Mouse (Mus musculus): ENCODE data around the gene Sim2. TPM values are rescaled to one million over a fixed set of nuclear protein-coding genes. Genes with fewer than 3 reads are reported as not detected.

Sim2 gene
- total and polyA plus RNA-seq, 2 experiments: not detected

- H3K27ac ChIP-seq (replicated peaks; ENCODE audit: insufficient read depth, low read depth, low read length): no peak overlapping the region
Observed at GRCm38 (mm10) chr16:94085603-94086285, 1.0 kb downstream of the Sim2 start.

GRCm38 (mm10) chr16:94086701-94087569, 2.2 kb downstream of the Sim2 start:
- H3K27ac ChIP-seq (replicated peaks; ENCODE audit: insufficient read depth, low read depth, low read length): no peak overlapping the region
- H3K4me1 ChIP-seq (ENCODE audit: control insufficient read depth, insufficient read depth, low read length): 0 out of 2 replicates have a peak, but pooled peaks cover 3% of the 10 kb centered on the region
- H3K79me2 ChIP-seq (ENCODE audit: control insufficient read depth, insufficient read depth, low read length): no peaks in the 10 kb centered on the region
- no peak overlapping the region for H3K9ac ChIP-seq (ENCODE audit: low read depth, low read length)
- 5% methylated on average over 50 of the region's 50 CpGs for WGBS
- no peak overlapping the region for H3K4me3 ChIP-seq (ENCODE audit: insufficient read depth, low read depth, low read length)
- no peaks in the 10 kb centered on the region for H3K36me3 ChIP-seq (ENCODE audit: control insufficient read depth, insufficient read depth, low read length)
- DNase-seq (ENCODE audit: extremely low read depth, low read depth, low spot score): no peak
- H3K27me3 ChIP-seq (ENCODE audit: control insufficient read depth, insufficient read depth, low read length): peaks cover 37% of the 10 kb centered on the region
- TF ChIP-seq CTCF (IDR thresholded peaks at IDR 0.05; ENCODE audit: low read depth, low read length) (no peak), POLR2A (IDR thresholded peaks at IDR 0.05; ENCODE audit: extremely low read depth, insufficient read depth, low read length) (no peak)

More at GRCm38 (mm10) chr16:94085603-94086285, 1.0 kb downstream of the Sim2 start:
- no peak for DNase-seq (ENCODE audit: extremely low read depth, low read depth, low spot score)
- H3K27me3 ChIP-seq (ENCODE audit: control insufficient read depth, insufficient read depth, low read length): peaks cover 33% of the 10 kb centered on the region
- 0 out of 2 replicates have a peak, but pooled peaks cover 3% of the 10 kb centered on the region for H3K4me1 ChIP-seq (ENCODE audit: control insufficient read depth, insufficient read depth, low read length)
- no peaks in the 10 kb centered on the region for H3K36me3 ChIP-seq (ENCODE audit: control insufficient read depth, insufficient read depth, low read length)
- H3K79me2 ChIP-seq (ENCODE audit: control insufficient read depth, insufficient read depth, low read length): no peaks in the 10 kb centered on the region
- no peak overlapping the region; the same call in 1 of the 2 replicates for H3K4me3 ChIP-seq (ENCODE audit: insufficient read depth, low read depth, low read length)
- TF ChIP-seq POLR2A (IDR thresholded peaks at IDR 0.05; ENCODE audit: extremely low read depth, insufficient read depth, low read length): no peak
- TF ChIP-seq CTCF (IDR thresholded peaks at IDR 0.05; ENCODE audit: low read depth, low read length): no peak
- 2% methylated on average over 57 of the region's 57 CpGs for WGBS
- H3K9ac ChIP-seq (ENCODE audit: low read depth, low read length): no peak overlapping the region

GRCm38 (mm10) chr16:94087570-94088225, 3.0 kb downstream of the Sim2 start:
- TF ChIP-seq CTCF (IDR thresholded peaks at IDR 0.05; ENCODE audit: low read depth, low read length) (no peak), POLR2A (IDR thresholded peaks at IDR 0.05; ENCODE audit: extremely low read depth, insufficient read depth, low read length) (no peak)
- H3K9ac ChIP-seq (ENCODE audit: low read depth, low read length): no peak overlapping the region
- H3K4me3 ChIP-seq (ENCODE audit: insufficient read depth, low read depth, low read length): no peak overlapping the region
- H3K27ac ChIP-seq (replicated peaks; ENCODE audit: insufficient read depth, low read depth, low read length): no peak overlapping the region
- WGBS: 9% methylated on average over 16 of the region's 16 CpGs
- H3K79me2 ChIP-seq (ENCODE audit: control insufficient read depth, insufficient read depth, low read length): no peaks in the 10 kb centered on the region
- peaks cover 37% of the 10 kb centered on the region for H3K27me3 ChIP-seq (ENCODE audit: control insufficient read depth, insufficient read depth, low read length)
- no peak for DNase-seq (ENCODE audit: extremely low read depth, low read depth, low spot score)
- H3K36me3 ChIP-seq (ENCODE audit: control insufficient read depth, insufficient read depth, low read length): no peaks in the 10 kb centered on the region
- H3K4me1 ChIP-seq (ENCODE audit: control insufficient read depth, insufficient read depth, low read length): 0 out of 2 replicates have a peak, but pooled peaks cover 3% of the 10 kb centered on the region

GRCm38 (mm10) chr16:94088226-94088748, 3.6 kb downstream of the Sim2 start:
- Histone ChIP-seq H3K4me1 (ENCODE audit: control insufficient read depth, insufficient read depth, low read length) (0 out of 2 replicates have a peak, but pooled peaks cover 3% of the 10 kb centered on the region), H3K36me3 (ENCODE audit: control insufficient read depth, insufficient read depth, low read length) (no peaks in the 10 kb centered on the region), H3K27me3 (ENCODE audit: control insufficient read depth, insufficient read depth, low read length) (peaks cover 34% of the 10 kb centered on the region), H3K9ac (ENCODE audit: low read depth, low read length) (no peak overlapping the region), H3K4me3 (ENCODE audit: insufficient read depth, low read depth, low read length) (no peak overlapping the region), H3K79me2 (ENCODE audit: control insufficient read depth, insufficient read depth, low read length) (no peaks in the 10 kb centered on the region), H3K27ac (replicated peaks; ENCODE audit: insufficient read depth, low read depth, low read length) (no peak overlapping the region)
- 10% methylated on average over 11 of the region's 11 CpGs for WGBS
- DNase-seq (ENCODE audit: extremely low read depth, low read depth, low spot score): no peak
- TF ChIP-seq POLR2A (IDR thresholded peaks at IDR 0.05; ENCODE audit: extremely low read depth, insufficient read depth, low read length) (no peak), CTCF (IDR thresholded peaks at IDR 0.05; ENCODE audit: low read depth, low read length) (no peak)

- Histone ChIP-seq H3K4me1 (ENCODE audit: control insufficient read depth, insufficient read depth, low read length) (0 out of 2 replicates have a peak, but pooled peaks cover 3% of the 10 kb centered on the region), H3K36me3 (ENCODE audit: control insufficient read depth, insufficient read depth, low read length) (no peaks in the 10 kb centered on the region), H3K27ac (replicated peaks; ENCODE audit: insufficient read depth, low read depth, low read length) (no peak overlapping the region), H3K79me2 (ENCODE audit: control insufficient read depth, insufficient read depth, low read length) (no peaks in the 10 kb centered on the region), H3K27me3 (ENCODE audit: control insufficient read depth, insufficient read depth, low read length) (peaks cover 41% of the 10 kb centered on the region), H3K9ac (ENCODE audit: low read depth, low read length) (no peak overlapping the region), H3K4me3 (ENCODE audit: insufficient read depth, low read depth, low read length) (no peak overlapping the region)
- TF ChIP-seq POLR2A (IDR thresholded peaks at IDR 0.05; ENCODE audit: extremely low read depth, insufficient read depth, low read length): no peak
- no peak for TF ChIP-seq CTCF (IDR thresholded peaks at IDR 0.05; ENCODE audit: low read depth, low read length)
- no peak for DNase-seq (ENCODE audit: extremely low read depth, low read depth, low spot score)
- 9% methylated on average over 14 of the region's 14 CpGs for WGBS
Observed at GRCm38 (mm10) chr16:94088819-94089692, 4.3 kb downstream of the Sim2 start.

Measured in liver, adult 2 months (tissue).